Mouse (Mus musculus) hindbrain, postnatal 0 days (tissue): ENCODE results near the gene Reg1. TPM values are rescaled to one million over a fixed set of nuclear protein-coding genes. Genes with fewer than 3 reads are reported as not detected.
"Not testable (repeated sequence)": the region's sequence is repeated elsewhere in the genome, so short reads cannot be mapped to it uniquely, and the experiment has no call there.

Experiments
- ATAC-seq: fragments of 200-750 bp; cut with Nextera tagmentation; 2 replicates; pipeline ENCODE4 v1.8.0; 2017; ENCODE audit warnings: mild to moderate bottlenecking, moderate TSS enrichment, moderate library complexity
- DNase-seq: peaks from one replicate; pipeline ENCODE4 v3.0.0-alpha.2; 2015; ENCODE audit warnings: low spot score
- H3K27ac ChIP-seq: fragments of 300-500 bp; sonication (generic); 2 replicates; pipeline ENCODE4 v1.5.1; 2014; ENCODE audit warnings: mild to moderate bottlenecking
- H3K27me3 ChIP-seq: fragments of 300-500 bp; sonication (generic); 2 replicates; pipeline ENCODE4 v1.6.1; 2014; ENCODE audit warnings: low read length, mixed read lengths; ENCODE audit not compliant: insufficient read depth
- H3K36me3 ChIP-seq: fragments of 300-500 bp; sonication (generic); 2 replicates; pipeline ENCODE4 v1.6.1; 2014; ENCODE audit warnings: low read length, mixed read lengths; ENCODE audit not compliant: insufficient read depth
- H3K4me1 ChIP-seq: fragments of 300-500 bp; sonication (generic); 2 replicates; pipeline ENCODE4 v1.6.1; 2014; ENCODE audit warnings: antibody characterized with exemption, low read length, mixed read lengths; ENCODE audit not compliant: insufficient read depth
- H3K4me2 ChIP-seq: fragments of 300-500 bp; sonication (generic); 2 replicates; pipeline ENCODE4 v1.6.1; 2014; ENCODE audit warnings: low read depth, mild to moderate bottlenecking, low read length, moderate library complexity, mixed read lengths
- H3K4me3 ChIP-seq: fragments of 300-500 bp; sonication (generic); 2 replicates; pipeline ENCODE4 v1.5.1; 2014; ENCODE audit warnings: low read length
- H3K9ac ChIP-seq: fragments of 300-500 bp; sonication (generic); replicated peaks from 2 replicates; pipeline ENCODE4 v1.6.1; 2014; ENCODE audit warnings: mild to moderate bottlenecking, low read length, moderate library complexity, mixed read lengths
- H3K9me3 ChIP-seq: fragments of 300-500 bp; sonication (generic); 2 replicates; pipeline ENCODE4 v1.6.1; 2016; ENCODE audit warnings: low read length, mixed read lengths
- CTCF ChIP-seq: IDR thresholded peaks from 2 replicates; pipeline ENCODE4 v1.5.1; 2016; ENCODE audit warnings: antibody characterized with exemption, control low read depth, low read depth
- WGBS: fragments of 180-500 bp; shearing (Covaris S2); extraction: QIAGEN DNeasy Blood & Tissue Kit; methylation state at CpG from one replicate; pipeline ENCODE4 v1.1.7; 2014; 5-methylcytosine and 5-hydroxymethylcytosine counted together
- polyA plus RNA-seq: library from polyadenylated mRNA; unstranded; fragments of >200 nt; fragmentation: Nextera tagmentation; extraction: Ambion mirVana; gene quantifications from 2 replicates; pipeline ENCODE4 v1.2.1, GENCODE M21; 2015
- total RNA-seq: library from RNA; depleted of rRNA; stranded (reverse); fragments of >200 nt; gene quantifications from 2 replicates; pipeline ENCODE4 v1.2.3, GENCODE M21; 2014; rRNA removed

Gene Reg1
- total RNA-seq (not detected in 2 replicates), polyA plus RNA-seq (not detected in 2 replicates)

- not testable (repeated sequence) for H3K27ac ChIP-seq, H3K4me1 ChIP-seq, H3K9ac ChIP-seq, H3K27me3 ChIP-seq, ATAC-seq, H3K9me3 ChIP-seq, H3K4me3 ChIP-seq, H3K4me2 ChIP-seq, DNase-seq, H3K36me3 ChIP-seq
These were observed at the start of gene Reg1 for GRCm38 (mm10) chr6:78422411-78422810. TSS of gene Reg1 (plus strand) at chr6:78422711.

DNA sequence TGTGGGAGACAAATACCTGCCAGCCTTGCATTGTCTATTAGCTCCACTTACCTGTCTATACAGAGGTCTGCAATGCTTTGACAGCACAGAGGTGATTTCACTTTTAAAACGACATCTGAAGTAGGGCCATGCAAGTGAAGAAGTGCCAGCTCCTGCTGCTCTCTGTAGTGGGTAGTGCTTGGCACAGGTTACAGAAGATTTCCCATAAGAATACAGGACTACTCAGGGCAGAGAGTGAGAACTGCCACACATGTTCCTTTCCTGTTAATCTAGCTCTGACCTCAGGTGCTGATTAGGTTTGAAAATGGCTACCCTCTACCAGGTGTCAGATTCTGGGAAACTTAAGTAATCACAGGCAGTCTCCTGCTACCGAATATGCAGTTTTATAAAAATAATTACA, 43.7 kb upstream of the Reg1 start, which contains the start of gene Reg3d:
TSS of gene Reg3d (minus strand) at position 101 of the 400 bp plus-strand sequence.
- Histone ChIP-seq H3K27me3 (no peaks in the 10 kb centered on the region), H3K4me3 (no peak within 1 kb of the TSS), H3K4me2 (no peak within 1 kb of the TSS), H3K4me1 (no peaks in the 10 kb centered on the region), H3K9me3 (no peaks in the 10 kb centered on the region), H3K9ac (no peak within 1 kb of the TSS), H3K27ac (no peak within 1 kb of the TSS), H3K36me3 (no peaks in the 10 kb centered on the region)
- DNase-seq (no peak), ATAC-seq (no peak)
- TF ChIP-seq CTCF, result no peak
- 67% methylated on average over 2 of the region's 2 CpGs for WGBS

DNA sequence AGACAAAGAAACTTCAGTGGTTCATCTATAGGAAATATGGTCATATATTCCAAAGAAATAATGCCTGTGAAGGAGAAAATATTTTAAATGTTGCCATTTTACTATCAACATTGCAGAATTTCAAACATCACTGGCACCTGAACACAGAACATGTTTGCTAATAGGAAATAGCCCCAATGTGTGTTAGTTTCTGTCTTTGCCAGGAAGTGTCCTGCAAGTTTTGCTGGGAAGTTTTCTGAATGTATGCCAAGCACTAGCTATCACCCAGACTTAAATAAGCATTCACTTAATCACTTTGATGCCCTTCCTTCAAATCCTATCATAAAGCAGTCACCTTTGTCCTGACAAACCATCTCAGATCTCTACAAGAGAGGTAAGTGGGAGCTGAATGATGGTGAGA, 42.1 kb upstream of the Reg1 start, which contains the start of gene Reg3a:
TSS of gene Reg3a (plus strand) at position 301 of the 400 bp plus-strand sequence.
- Histone ChIP-seq H3K4me3 (no peak within 1 kb of the TSS), H3K27me3 (no peaks in the 10 kb centered on the region), H3K9ac (no peak within 1 kb of the TSS), H3K4me2 (no peak within 1 kb of the TSS), H3K27ac (no peak within 1 kb of the TSS), H3K36me3 (no peaks in the 10 kb centered on the region), H3K4me1 (no peaks in the 10 kb centered on the region), H3K9me3 (no peaks in the 10 kb centered on the region)
- no peak for DNase-seq
- ATAC-seq, result no peak
- no peak for TF ChIP-seq CTCF

DNA sequence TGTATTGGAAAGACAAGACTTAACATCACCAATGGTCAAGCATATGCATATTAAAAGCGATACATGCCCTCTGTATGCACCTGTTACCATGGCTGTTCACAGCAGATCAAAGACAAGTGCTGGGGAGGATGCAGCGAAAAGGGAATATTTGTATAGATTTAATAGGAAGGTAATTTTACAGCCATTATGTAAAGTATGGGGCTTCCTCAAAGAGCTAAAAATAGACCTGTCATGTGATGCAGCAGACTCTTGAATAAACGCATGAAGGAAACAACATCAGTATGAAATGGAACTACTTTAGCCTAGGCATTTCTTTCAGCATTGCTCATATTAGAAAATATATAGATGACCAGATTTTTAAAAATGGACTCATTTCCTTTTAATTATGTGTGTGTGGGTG, 36.9 kb upstream of the Reg1 start:
- WGBS, result 68% methylated on average over 3 of the region's 3 CpGs

GRCm38 (mm10) chr6:78395323-78395722, 27.2 kb upstream of the Reg1 start, which contains the start of gene Reg2:
TSS of gene Reg2 (plus strand) at chr6:78395623.
- DNase-seq, H3K9me3 ChIP-seq, H3K27ac ChIP-seq, ATAC-seq, H3K4me2 ChIP-seq, H3K27me3 ChIP-seq, H3K9ac ChIP-seq, H3K4me1 ChIP-seq, H3K36me3 ChIP-seq, H3K4me3 ChIP-seq: not testable (repeated sequence)
- 98% methylated on average over 4 of the region's 17 CpGs for WGBS

More for the DNA sequence above, 36.9 kb upstream of the Reg1 start:
- no peak for ATAC-seq
- no peak overlapping the region for H3K4me2 ChIP-seq
- no peaks in the 10 kb centered on the region for H3K9me3 ChIP-seq
- TF ChIP-seq CTCF, result no peak
- DNase-seq, result no peak
- no peak overlapping the region for H3K9ac ChIP-seq
- no peaks in the 10 kb centered on the region for H3K27me3 ChIP-seq
- H3K27ac ChIP-seq, result no peak overlapping the region
- no peaks in the 10 kb centered on the region for H3K36me3 ChIP-seq
- H3K4me3 ChIP-seq, result no peak overlapping the region
- no peaks in the 10 kb centered on the region for H3K4me1 ChIP-seq

- Histone ChIP-seq H3K4me2 (no peak overlapping the region), H3K9me3 (no peaks in the 10 kb centered on the region), H3K27me3 (no peaks in the 10 kb centered on the region), H3K36me3 (no peaks in the 10 kb centered on the region), H3K9ac (no peak overlapping the region), H3K4me1 (no peaks in the 10 kb centered on the region), H3K27ac (no peak overlapping the region), H3K4me3 (no peak overlapping the region)
- WGBS, result 71% methylated on average over 3 of the region's 3 CpGs
- ATAC-seq (no peak), DNase-seq (no peak)
- no peak for TF ChIP-seq CTCF
These were observed 3.0 kb downstream of the Reg1 start for GRCm38 (mm10) chr6:78425497-78425896.

DNA sequence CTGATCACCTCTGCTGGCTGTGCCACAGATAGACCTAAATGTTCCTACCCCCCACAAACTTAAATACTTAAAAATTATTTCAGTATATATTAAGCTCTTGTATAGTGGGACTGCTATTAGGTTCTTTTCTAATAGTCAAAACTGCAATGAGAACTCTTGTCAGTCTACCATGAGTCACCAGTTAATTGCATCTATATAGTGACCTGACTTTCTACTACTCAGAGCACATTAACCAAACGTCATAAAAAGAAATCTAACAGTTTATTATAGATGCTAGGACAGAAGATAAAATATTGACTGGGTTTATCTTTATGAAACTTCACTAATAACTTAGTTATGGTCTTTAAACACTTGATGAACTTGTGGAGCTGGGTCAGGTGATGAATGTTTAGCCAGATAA, 24.7 kb downstream of the Reg1 start:
- no peak overlapping the region for H3K4me3 ChIP-seq
- ATAC-seq (no peak), DNase-seq (no peak)
- H3K27ac ChIP-seq, result no peak overlapping the region
- 57% methylated on average over 1 of the region's 1 CpGs for WGBS
- H3K4me2 ChIP-seq, result no peak overlapping the region
- no peak for TF ChIP-seq CTCF
- no peaks in the 10 kb centered on the region for H3K27me3 ChIP-seq
- H3K9me3 ChIP-seq, result no peaks in the 10 kb centered on the region
- no peak overlapping the region for H3K9ac ChIP-seq
- no peaks in the 10 kb centered on the region for H3K4me1 ChIP-seq
- H3K36me3 ChIP-seq, result no peaks in the 10 kb centered on the region
